Mouse (Mus musculus): Measurements from ENCODE around the gene Cdyl.

- TF ChIP-seq POLR2A (IDR thresholded peaks at IDR 0.05; ENCODE audit: borderline replicate concordance, insufficient read depth, low read length) (no peak), CTCF (IDR thresholded peaks at IDR 0.05; ENCODE audit: borderline replicate concordance, insufficient read depth, low read depth, low read length) (no peak)
Observed at GRCm38 (mm10) chr13:35755655-35756283, 96.1 kb downstream of the Cdyl start.

Measured in cerebellum, adult 2 months (tissue).